Mouse (Mus musculus) kidney, postnatal 10 days (tissue): ENCODE data around the gene Tbc1d15.
A peak's percentile ranks its signal among the peaks of the same experiment; 100 is the strongest.

Experiments used
- DNase-seq: peaks from one replicate; pipeline ENCODE4 v3.0.0; 2021; ENCODE audit warnings: mixed read lengths

The Tbc1d15 gene

GRCm38 (mm10) chr10:115251088-115251934 lies at the start of gene Tbc1d15:
Gene Tbc1d15 (minus strand): TSS chr10:115251467.
- peak; percentile 99 for DNase-seq

GRCm38 (mm10) chr10:115298683-115299082 lies 47.4 kb upstream of the Tbc1d15 start:
- DNase-seq: no peak

DNA sequence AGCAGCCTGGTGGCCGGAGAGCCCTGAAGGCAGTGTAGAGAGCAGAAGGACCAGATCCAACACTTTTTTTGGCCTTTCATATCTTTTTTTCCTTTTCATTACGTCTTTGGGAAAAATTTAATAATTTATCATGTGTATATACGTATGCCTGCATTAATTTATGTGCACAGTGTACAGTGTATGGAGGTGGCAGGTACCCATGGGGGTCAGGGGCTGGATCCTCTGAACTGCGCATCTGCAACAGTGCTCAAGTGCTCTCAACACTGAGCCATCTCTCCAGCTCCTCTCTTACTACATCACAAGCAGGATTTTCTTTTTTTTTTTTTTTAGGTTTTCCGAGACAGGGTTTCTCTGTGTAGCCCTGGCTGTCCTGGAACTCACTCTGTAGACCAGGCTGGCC lies 46.3 kb upstream of the Tbc1d15 start:
- no peak for DNase-seq

DNA sequence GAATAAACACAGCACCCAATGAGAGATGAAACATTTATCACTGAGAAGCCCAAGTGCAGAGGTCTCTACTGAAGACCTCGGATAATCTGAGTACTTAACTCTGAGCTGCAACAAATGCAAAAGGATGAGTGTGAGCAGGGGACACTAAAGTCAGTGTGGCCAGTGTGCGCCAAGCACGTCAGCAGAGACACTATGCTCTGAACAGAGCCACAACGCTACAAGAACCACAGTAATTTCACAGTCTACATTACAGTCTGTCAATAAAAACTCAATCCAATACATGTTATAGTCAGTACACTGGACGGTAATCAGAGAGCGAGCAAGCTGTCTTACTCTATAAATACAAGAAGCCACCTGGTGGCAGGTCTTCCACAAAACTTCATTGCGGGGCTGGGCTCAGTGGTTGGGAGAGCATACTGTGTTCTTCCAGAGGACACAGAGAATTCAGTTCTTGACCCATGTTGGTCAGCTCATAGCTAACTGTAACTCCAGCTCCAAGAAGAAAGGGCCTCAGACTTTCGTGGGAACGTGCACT lies 45.2 kb upstream of the Tbc1d15 start:
- no peak for DNase-seq

- no peak for DNase-seq
Measured at GRCm38 (mm10) chr10:115295162-115295561, 43.9 kb upstream of the Tbc1d15 start.

- DNase-seq: no peak
Measured at GRCm38 (mm10) chr10:115294715-115295114, 43.4 kb upstream of the Tbc1d15 start.

DNA sequence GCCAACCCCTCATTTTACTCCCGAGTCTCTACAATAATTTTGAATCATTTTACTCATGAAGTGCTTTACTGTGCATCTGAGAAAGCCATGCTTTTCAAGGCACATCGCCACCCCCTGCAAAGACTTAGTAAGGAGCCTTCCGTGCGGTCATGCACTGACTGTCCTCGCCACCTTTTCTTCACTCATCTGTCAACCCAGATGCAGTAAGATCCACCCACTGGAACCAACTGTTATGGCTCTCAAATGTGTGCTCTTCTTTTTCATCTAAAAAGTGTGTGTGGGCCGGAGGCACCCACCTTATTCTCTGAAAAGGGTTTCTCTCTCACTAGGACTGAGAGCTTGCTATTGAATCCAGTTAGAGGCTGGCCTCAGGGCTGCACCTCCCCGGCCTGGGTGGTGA lies 42.7 kb upstream of the Tbc1d15 start:
- no peak for DNase-seq

DNA sequence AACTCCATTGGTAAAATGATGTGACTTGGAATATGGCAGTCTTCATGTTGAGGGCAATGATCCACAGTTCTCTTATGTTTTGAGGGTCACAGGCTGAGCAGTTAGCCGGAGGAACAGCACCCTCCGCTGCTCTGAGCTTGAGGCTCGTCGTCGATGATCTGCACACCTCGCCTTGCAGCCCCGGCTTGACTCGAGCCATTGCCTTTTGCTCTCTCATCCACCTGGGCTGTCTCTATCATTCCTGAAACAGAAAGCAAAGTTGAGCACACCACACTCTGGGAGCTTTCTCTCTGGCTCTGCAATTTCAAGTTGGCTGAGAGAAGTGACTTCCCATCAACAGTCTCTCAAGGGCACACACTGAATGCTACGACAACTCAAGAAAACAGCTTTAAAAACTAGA lies 39.4 kb upstream of the Tbc1d15 start:
- DNase-seq: no peak

DNA sequence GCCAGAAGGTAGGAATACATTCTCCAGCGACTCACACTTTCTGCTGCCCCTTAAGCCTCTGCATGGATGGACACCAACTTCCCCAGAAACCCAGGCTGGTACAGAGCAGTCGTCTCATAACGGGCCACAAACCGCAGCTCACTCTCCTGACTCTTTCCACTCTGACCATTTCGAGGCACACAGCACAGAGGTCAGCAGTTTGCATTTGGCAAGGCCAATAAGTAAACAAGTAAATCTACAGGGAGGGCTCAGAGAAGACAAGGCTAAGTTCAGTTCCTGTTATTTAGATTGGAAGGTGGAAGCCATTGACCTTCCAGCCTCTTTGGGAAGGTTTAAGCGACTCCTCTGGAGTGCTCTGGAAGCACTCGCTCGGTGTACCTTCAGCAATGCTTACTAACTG lies 37.6 kb upstream of the Tbc1d15 start:
- DNase-seq: no peak

DNA sequence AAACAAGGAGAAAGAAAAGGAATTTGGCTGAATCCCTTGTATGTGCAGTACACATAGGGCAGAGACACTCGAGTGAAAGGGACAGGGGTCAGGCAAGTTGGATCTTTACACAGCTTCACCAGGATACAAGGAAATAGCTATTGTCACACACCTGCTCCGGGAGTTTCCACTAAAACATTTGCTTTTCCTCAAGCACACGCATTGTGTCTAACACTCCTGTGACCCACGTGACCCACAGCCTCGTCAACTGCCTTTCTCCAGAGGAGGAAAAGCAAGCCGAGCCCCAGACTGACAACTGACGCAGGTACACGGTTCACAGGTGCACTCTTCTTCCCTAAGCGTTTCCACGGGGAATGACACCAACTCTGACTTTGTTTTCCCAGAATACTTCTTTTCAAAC lies 32.9 kb upstream of the Tbc1d15 start:
- no peak for DNase-seq

DNA sequence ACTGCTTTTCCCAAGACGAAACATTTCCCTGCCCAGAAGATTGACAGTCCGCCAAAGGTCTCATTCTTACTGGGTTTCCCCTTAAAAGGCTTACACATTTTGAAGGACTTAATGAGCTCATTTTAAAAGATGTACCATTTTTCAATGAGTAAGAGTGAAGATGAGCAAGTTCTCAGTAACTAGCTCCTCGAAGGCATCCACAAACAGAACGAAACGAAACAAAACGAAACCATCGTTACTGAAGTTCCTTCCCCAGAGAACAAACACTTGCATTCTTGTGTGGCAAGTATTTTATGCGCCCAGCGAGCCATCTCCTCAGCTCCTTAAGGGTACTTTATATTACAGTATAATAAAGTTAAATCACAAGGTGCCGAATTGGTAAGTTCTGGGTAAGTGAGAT lies 30.1 kb upstream of the Tbc1d15 start:
- DNase-seq: no peak

DNA sequence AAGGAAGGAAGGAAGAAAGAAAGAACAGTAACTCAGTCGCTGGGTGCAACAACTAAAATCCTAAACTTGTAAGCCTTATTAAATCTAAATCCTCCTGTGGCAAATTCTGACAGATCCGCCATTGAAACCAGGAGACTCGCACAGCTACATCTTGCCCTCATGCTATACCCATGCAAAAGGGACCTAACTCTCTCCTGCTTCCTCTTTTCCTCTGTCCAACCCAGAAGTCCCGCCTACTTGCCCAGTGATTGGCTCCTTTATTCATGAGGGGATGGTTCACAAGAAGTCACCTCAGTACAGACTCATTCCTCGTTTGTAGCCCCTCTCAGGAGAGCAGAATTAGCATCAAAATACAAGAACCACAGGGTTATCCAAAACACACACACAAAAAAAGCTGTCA lies 20.4 kb upstream of the Tbc1d15 start:
- no peak for DNase-seq

GRCm38 (mm10) chr10:115270612-115271390 lies 19.5 kb upstream of the Tbc1d15 start:
- no peak for DNase-seq

DNA sequence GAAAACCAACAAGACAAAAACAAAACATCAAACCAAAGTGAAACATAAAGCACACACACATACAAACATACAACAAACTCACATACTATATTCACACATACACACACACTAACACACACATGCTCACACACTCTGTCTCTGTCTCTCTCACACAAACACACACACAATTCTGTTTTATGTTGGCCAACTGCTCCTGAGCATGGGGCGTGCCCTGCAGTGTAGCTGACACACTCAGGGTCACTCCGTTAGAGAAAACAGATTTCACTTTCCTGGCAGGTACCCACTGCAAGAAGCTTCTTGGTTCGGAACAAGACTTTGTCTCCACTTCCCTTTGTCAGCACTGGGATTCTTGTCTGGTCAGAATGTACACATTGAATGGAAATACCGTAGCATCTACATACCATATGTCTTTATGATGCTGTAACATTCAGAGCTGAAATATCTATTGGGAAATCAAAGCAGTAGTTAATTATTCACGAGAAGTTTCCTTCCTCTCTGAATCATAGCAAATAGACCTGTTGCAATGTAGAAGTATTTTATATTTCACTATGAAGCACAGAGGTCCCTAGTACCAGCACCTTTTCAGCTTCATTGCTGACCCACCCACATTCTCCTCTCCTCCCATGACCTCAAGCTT lies 11.8 kb upstream of the Tbc1d15 start:
- DNase-seq: no peak

GRCm38 (mm10) chr10:115262261-115262660 lies 11.0 kb upstream of the Tbc1d15 start:
- no peak for DNase-seq

DNA sequence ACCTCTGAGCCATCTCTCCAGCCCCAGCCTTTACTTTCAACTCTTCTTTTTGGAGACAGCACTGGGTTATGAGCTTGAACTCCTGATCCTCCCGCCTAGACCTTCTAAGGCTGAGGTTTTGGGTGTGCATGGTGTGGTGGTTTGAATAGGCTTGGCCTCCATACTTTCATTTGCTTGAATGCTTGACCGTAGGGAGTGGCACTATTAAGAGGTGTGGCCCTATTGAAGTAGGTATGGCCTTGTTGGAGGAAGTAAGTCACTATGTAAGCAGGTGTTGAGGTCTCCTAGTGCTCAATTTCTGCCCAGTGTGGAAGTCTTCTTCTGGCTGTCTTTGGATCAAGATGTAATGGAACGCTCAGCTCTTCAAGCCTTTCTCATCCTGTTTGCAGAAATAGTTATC lies 10.2 kb upstream of the Tbc1d15 start:
- no peak for DNase-seq

GRCm38 (mm10) chr10:115256162-115256561 lies 4.9 kb upstream of the Tbc1d15 start:
- DNase-seq: no peak

DNA sequence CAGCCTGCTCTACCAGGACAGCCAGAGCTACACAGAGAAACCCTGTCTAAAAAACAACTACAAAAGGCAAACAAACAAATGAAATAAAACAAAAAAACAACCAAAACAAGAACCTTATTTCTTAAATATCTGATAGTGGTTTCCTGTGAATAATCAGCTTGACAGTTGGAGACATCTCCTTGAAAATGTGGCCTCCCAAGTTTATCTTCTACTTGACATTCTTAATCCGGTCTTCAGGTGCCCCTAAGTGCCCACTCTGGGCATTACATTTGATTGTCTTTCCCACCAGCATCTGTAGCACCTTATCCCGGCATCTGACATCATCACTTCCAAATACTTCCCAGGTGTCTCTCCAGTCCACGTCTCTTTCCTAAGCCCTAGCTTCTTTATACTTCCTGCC lies 2.3 kb upstream of the Tbc1d15 start:
- DNase-seq: no peak

DNA sequence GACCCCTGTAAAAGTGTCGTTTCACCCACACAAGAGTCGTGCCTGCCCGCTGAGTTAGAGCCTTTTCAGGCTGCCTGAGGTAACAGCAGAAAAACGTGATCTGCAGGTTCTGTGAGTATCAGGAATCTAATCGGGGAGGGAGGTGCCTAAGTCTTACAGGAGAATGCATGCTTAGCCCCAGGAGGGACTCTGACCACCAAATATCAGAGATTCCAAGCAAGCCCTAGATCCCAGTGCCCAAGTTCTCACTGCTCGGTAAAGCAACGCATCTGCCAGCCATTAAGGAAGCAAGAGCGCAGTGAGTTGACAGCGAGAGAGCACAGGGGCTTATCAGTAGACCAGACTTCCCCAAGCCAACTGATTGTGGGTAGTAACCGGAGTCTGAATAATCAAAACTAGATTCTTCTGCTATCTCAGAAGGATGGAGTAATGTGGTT lies 1.1 kb upstream of the Tbc1d15 start:
- DNase-seq: peak; percentile 39

DNA sequence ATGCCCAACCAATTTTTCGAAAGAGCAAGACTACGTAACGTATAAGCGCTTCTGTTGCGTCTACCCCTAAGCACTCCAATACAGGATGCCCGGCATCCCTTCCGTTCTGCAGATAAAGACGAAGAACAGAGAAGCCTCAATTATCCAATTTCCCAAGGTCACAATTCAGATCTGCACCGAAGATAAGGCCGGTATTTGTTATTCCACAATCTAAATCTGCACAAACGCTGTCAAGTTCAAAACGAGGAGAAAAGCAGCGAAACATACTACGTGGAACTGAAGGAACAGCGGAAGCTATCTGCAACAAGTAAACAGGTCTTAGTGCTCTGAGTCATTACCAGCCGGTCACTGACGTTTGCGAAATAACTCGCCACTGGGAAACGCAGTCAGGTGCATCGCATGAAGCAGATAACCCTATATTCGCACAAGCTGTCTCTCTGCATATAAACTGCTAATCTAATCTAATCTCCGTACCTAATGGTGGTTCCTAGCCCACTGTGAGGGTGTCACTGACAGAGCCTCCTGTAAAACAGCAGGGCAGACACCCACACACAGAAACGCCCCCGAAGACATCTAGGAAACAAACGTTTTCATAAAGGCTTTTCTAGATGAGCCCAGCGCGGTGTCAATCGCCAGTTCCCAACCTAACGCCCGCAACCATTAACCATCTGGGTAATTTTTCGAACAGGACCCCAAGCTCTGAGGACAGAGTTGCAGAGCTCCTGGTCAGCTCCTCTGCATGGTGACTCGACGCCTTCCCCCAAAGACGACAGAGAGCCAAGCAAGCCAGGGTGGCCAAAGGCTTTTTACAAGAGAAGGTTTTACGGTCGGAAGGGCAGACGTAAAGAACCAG lies 806 bp downstream of the Tbc1d15 start:
- peak; percentile 13 for DNase-seq

GRCm38 (mm10) chr10:115248041-115248440 lies 3.2 kb downstream of the Tbc1d15 start:
- DNase-seq: peak; percentile 16

DNA sequence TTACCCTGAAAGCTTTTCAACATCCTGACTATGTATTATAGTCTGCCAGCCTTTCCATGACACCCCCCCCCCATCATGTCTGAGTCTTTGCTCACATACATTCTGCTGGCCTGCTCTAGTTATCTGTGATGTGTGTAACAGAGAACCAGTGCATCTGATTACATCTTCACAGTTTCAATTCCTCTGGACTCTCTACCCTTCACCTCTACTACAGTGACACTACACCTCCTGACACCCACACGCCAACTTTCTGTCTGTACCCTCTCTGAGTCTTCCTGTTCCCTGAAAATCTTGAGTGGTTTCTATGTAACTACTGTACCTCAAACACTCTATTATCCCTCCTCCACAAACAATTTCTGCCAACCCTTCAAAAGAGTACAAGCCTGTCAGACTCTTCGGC lies 5.8 kb downstream of the Tbc1d15 start:
- no peak for DNase-seq
